Mouse (Mus musculus) embryo, embryonic 10 days (tissue): ENCODE data around the gene Amn.
A peak's percentile ranks its signal among the peaks of the same experiment; 100 is the strongest.

Experiments used
- DNase-seq: peaks from one replicate; pipeline ENCODE4 v3.0.0-alpha.2; 2015; ENCODE audit warnings: low spot score

Amn gene

DNA sequence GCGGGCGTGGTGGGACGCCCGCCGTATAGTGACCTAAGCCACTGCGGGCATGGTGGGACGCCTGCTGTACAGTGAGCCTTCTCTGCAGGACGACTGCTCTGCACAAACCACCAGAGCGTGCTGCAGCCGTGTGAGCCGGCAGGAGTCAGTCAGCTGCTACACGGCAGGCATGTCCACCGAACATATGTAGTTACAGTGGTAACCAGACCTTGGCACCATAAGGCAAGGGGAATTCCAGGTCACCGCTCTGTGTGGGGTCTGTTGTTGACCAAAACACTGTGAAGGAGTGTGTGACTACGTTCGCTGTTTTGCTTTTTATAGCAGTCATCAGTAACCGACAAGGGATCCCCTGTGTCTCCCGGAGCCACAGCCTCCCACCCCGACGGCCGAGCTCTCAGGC is 53.6 kb downstream of the Amn start:
- no peak for DNase-seq

GRCm38 (mm10) chr12:111324949-111325348 is 54.1 kb downstream of the Amn start:
- DNase-seq: no peak

- peak; percentile 28 for DNase-seq
Measured at GRCm38 (mm10) chr12:111325744-111326424, 55.0 kb downstream of the Amn start.
